Mouse (Mus musculus): ENCODE data around the gene Dis3. TPM values are rescaled to one million over a fixed set of nuclear protein-coding genes. Genes with fewer than 3 reads are reported as not detected.
"Not testable (repeated sequence)": the region's sequence is repeated elsewhere in the genome, so short reads cannot be mapped to it uniquely, and the experiment has no call there.

Dis3 gene
- polyA plus RNA-seq, 1 experiment from 2014 or later: 40.3 TPM

- H3K4me1 ChIP-seq: no peaks in the 10 kb centered on the region
- no peak for ATAC-seq (ENCODE audit: low FRiP score, low read depth)
- H3K9ac ChIP-seq (replicated peaks): no peak overlapping the region
- WGBS: 94% methylated on average over 7 of the region's 7 CpGs
- H3K27me3 ChIP-seq: no peaks in the 10 kb centered on the region
- H3K27ac ChIP-seq (replicated peaks): no peak overlapping the region
- no peak overlapping the region for H3K4me3 ChIP-seq
- no peaks in the 10 kb centered on the region for H3K9me3 ChIP-seq
- peaks cover 57% of the 10 kb centered on the region for H3K36me3 ChIP-seq
- no peak overlapping the region for H3K4me2 ChIP-seq (replicated peaks)
These were observed 40.5 kb downstream of the Dis3 start for GRCm38 (mm10) chr14:99058959-99059586.

- ATAC-seq (ENCODE audit: low FRiP score, low read depth): no peak; the same call in 1 of the 2 replicates
- WGBS: under 1% methylated on average over 15 of the region's 15 CpGs
- H3K9ac ChIP-seq (replicated peaks): peak overlapping the region; percentile 97
- peak overlapping the region; percentile 71 for H3K4me2 ChIP-seq (replicated peaks)
- no peaks in the 10 kb centered on the region for H3K27me3 ChIP-seq
- H3K4me1 ChIP-seq: peaks cover 20% of the 10 kb centered on the region
- peaks cover 8% of the 10 kb centered on the region; the same call in 1 of the 2 replicates for H3K36me3 ChIP-seq
- H3K27ac ChIP-seq (replicated peaks): peak overlapping the region; percentile 66; the same call in 1 of the 2 replicates
- no peaks in the 10 kb centered on the region for H3K9me3 ChIP-seq
- peak overlapping the region; percentile 97 for H3K4me3 ChIP-seq
These were observed 52.8 kb downstream of the Dis3 start for GRCm38 (mm10) chr14:99046782-99047181.

GRCm38 (mm10) chr14:99046031-99046781, 53.4 kb downstream of the Dis3 start, which contains the start of the genes Mzt1 and Bora:
TSS of gene Mzt1 (minus strand) at chr14:99046134.
TSS of gene Bora (plus strand) at chr14:99046222.
- Histone ChIP-seq H3K9me3 (no peaks in the 10 kb centered on the region), H3K36me3 (peaks cover 8% of the 10 kb centered on the region; the same call in 1 of the 2 replicates), H3K4me2 (replicated peaks) (peak within 1 kb of the TSS; percentile 71), H3K4me3 (peak within 1 kb of the TSS; percentile 97), H3K27me3 (no peaks in the 10 kb centered on the region), H3K27ac (replicated peaks) (peak within 1 kb of the TSS; percentile 88), H3K4me1 (peaks cover 20% of the 10 kb centered on the region), H3K9ac (replicated peaks) (peak within 1 kb of the TSS; percentile 97)
- WGBS: under 1% methylated on average over 76 of the region's 81 CpGs
- peak; percentile 96 for ATAC-seq (ENCODE audit: low FRiP score, low read depth)

- Histone ChIP-seq H3K27ac (replicated peaks) (peak overlapping the region; percentile 88), H3K27me3 (no peaks in the 10 kb centered on the region), H3K9ac (replicated peaks) (peak overlapping the region; percentile 97), H3K4me2 (replicated peaks) (peak overlapping the region; percentile 71), H3K9me3 (no peaks in the 10 kb centered on the region), H3K4me1 (peaks cover 20% of the 10 kb centered on the region), H3K36me3 (peaks cover 4% of the 10 kb centered on the region; the same call in 1 of the 2 replicates), H3K4me3 (peak overlapping the region; percentile 97)
- under 1% methylated on average over 68 of the region's 70 CpGs for WGBS
- peak; percentile 13 for ATAC-seq (ENCODE audit: low FRiP score, low read depth)
These were observed 54.1 kb downstream of the Dis3 start for GRCm38 (mm10) chr14:99045378-99046030.

- no peak for ATAC-seq (ENCODE audit: low FRiP score, low read depth)
- Histone ChIP-seq H3K4me3 (peak overlapping the region; percentile 97), H3K4me2 (replicated peaks) (peak overlapping the region; percentile 71), H3K4me1 (peaks cover 20% of the 10 kb centered on the region), H3K27me3 (no peaks in the 10 kb centered on the region), H3K27ac (replicated peaks) (no peak overlapping the region), H3K9me3 (no peaks in the 10 kb centered on the region), H3K36me3 (no peaks in the 10 kb centered on the region), H3K9ac (replicated peaks) (peak overlapping the region; percentile 97)
- 7% methylated on average over 5 of the region's 5 CpGs for WGBS
These were observed 54.9 kb downstream of the Dis3 start for GRCm38 (mm10) chr14:99044718-99045117.

- Histone ChIP-seq H3K4me1 (peaks cover 20% of the 10 kb centered on the region), H3K9ac (replicated peaks) (peak overlapping the region; percentile 97), H3K27ac (replicated peaks) (no peak overlapping the region; the same call in 1 of the 2 replicates), H3K4me2 (replicated peaks) (peak overlapping the region; percentile 71), H3K4me3 (peak overlapping the region; percentile 97), H3K27me3 (no peaks in the 10 kb centered on the region), H3K36me3 (peaks cover 1% of the 10 kb centered on the region; the same call in 1 of the 2 replicates), H3K9me3 (no peaks in the 10 kb centered on the region)
- WGBS: 28% methylated on average over 10 of the region's 10 CpGs
- ATAC-seq (ENCODE audit: low FRiP score, low read depth): no peak
These were observed 55.5 kb downstream of the Dis3 start for GRCm38 (mm10) chr14:99044096-99044495.

GRCm38 (mm10) chr14:99043499-99043898, 56.1 kb downstream of the Dis3 start:
- H3K36me3 ChIP-seq: peaks cover 6% of the 10 kb centered on the region; the same call in 1 of the 2 replicates
- peak overlapping the region; percentile 97; the same call in 1 of the 2 replicates for H3K4me3 ChIP-seq
- no peaks in the 10 kb centered on the region for H3K27me3 ChIP-seq
- ATAC-seq (ENCODE audit: low FRiP score, low read depth): no peak
- H3K4me2 ChIP-seq (replicated peaks): peak overlapping the region; percentile 71
- no peaks in the 10 kb centered on the region for H3K9me3 ChIP-seq
- H3K4me1 ChIP-seq: peaks cover 20% of the 10 kb centered on the region
- 47% methylated on average over 1 of the region's 1 CpGs for WGBS
- H3K27ac ChIP-seq (replicated peaks): no peak overlapping the region
- H3K9ac ChIP-seq (replicated peaks): 0 out of 2 replicates have a peak overlapping the region, but pooled peaks have one; percentile 97

GRCm38 (mm10) chr14:99041416-99041815, 58.2 kb downstream of the Dis3 start:
- Histone ChIP-seq H3K27ac (replicated peaks) (no peak overlapping the region), H3K4me3 (no peak overlapping the region), H3K9ac (replicated peaks) (no peak overlapping the region), H3K9me3 (no peaks in the 10 kb centered on the region), H3K27me3 (no peaks in the 10 kb centered on the region), H3K36me3 (peaks cover 18% of the 10 kb centered on the region), H3K4me1 (peaks cover 15% of the 10 kb centered on the region), H3K4me2 (replicated peaks) (no peak overlapping the region)
- no peak for ATAC-seq (ENCODE audit: low FRiP score, low read depth)
- 83% methylated on average over 4 of the region's 4 CpGs for WGBS

- not testable (repeated sequence) for H3K4me2 ChIP-seq (replicated peaks); H3K27me3 ChIP-seq; H3K4me3 ChIP-seq; ATAC-seq (ENCODE audit: low FRiP score, low read depth); H3K27ac ChIP-seq (replicated peaks); H3K9me3 ChIP-seq; H3K4me1 ChIP-seq; H3K9ac ChIP-seq (replicated peaks)
- 61% methylated on average over 5 of the region's 5 CpGs for WGBS
- peaks cover 25% of the 10 kb centered on the region for H3K36me3 ChIP-seq
These were observed 60.3 kb downstream of the Dis3 start for GRCm38 (mm10) chr14:99039308-99039707.

- 87% methylated on average over 2 of the region's 2 CpGs for WGBS
- H3K4me3 ChIP-seq: no peak overlapping the region
- no peaks in the 10 kb centered on the region for H3K4me1 ChIP-seq
- H3K27ac ChIP-seq (replicated peaks): no peak overlapping the region
- no peaks in the 10 kb centered on the region for H3K9me3 ChIP-seq
- H3K4me2 ChIP-seq (replicated peaks): no peak overlapping the region
- ATAC-seq (ENCODE audit: low FRiP score, low read depth): no peak
- peaks cover 32% of the 10 kb centered on the region for H3K36me3 ChIP-seq
- H3K27me3 ChIP-seq: no peaks in the 10 kb centered on the region
- H3K9ac ChIP-seq (replicated peaks): no peak overlapping the region
These were observed 61.9 kb downstream of the Dis3 start for GRCm38 (mm10) chr14:99037703-99038102.

- Histone ChIP-seq H3K9me3 (no peaks in the 10 kb centered on the region), H3K27me3 (no peaks in the 10 kb centered on the region), H3K4me3 (no peak overlapping the region), H3K36me3 (peaks cover 38% of the 10 kb centered on the region), H3K4me1 (no peaks in the 10 kb centered on the region), H3K4me2 (replicated peaks) (no peak overlapping the region), H3K9ac (replicated peaks) (no peak overlapping the region), H3K27ac (replicated peaks) (no peak overlapping the region)
- 87% methylated on average over 4 of the region's 4 CpGs for WGBS
- ATAC-seq (ENCODE audit: low FRiP score, low read depth): no peak
These were observed 63.5 kb downstream of the Dis3 start for GRCm38 (mm10) chr14:99036039-99036438.

Measured in midbrain, embryonic 12.5 days (tissue).